Mouse (Mus musculus): ENCODE measurements around the gene Skint6.
"Not testable (repeated sequence)": the region's sequence is repeated elsewhere in the genome, so short reads cannot be mapped to it uniquely, and the experiment has no call there.

The Skint6 gene

GRCm38 (mm10) chr4:113286873-113287272 lies at the start of gene Skint6:
Gene Skint6 (minus strand): TSS chr4:113286973.
- no peak for DNase-seq

- DNase-seq, result no peak
These were observed 34.1 kb upstream of the Skint6 start for GRCm38 (mm10) chr4:113320911-113321310.

GRCm38 (mm10) chr4:113301773-113302473 lies 15.2 kb upstream of the Skint6 start:
- no peak for DNase-seq

GRCm38 (mm10) chr4:113263363-113264060 lies 23.3 kb downstream of the Skint6 start:
- DNase-seq, result no peak

- DNase-seq, result no peak
These were observed 41.0 kb downstream of the Skint6 start for GRCm38 (mm10) chr4:113245808-113246207.

GRCm38 (mm10) chr4:113067621-113068020 lies 219.2 kb downstream of the Skint6 start:
- no peak for DNase-seq

- not testable (repeated sequence) for DNase-seq
These were observed 307.6 kb downstream of the Skint6 start for GRCm38 (mm10) chr4:112979160-112979559.

GRCm38 (mm10) chr4:112790646-112791045 lies 496.1 kb downstream of the Skint6 start:
- DNase-seq, result no peak

GRCm38 (mm10) chr4:112774766-112775165 lies 512.0 kb downstream of the Skint6 start, which contains the start of gene Skint10:
Gene Skint10 (minus strand): TSS chr4:112774866.
- DNase-seq, result no peak

Data from lung, postnatal 36 days (tissue).